Comparison of ENCODE assay signal across 11 mouse cellular contexts in genomic region chr3:79139245-79139644, GRCm38 (mm10).
DNase-seq lines count a peak whose midpoint lies in the region; ATAC-seq and TF ChIP-seq lines count a peak whose summit lies in the region.
"Had no signal": no experiment of that assay in that cellular context is flagged by ENCODE, and none has a peak within 500 bp of the region (broad histone marks: within the 10 kb centered on the region; RNA-seq: fewer than 3 reads in every experiment).

No protein-coding gene starts in this region.

- WGBS in stomach, embryonic 15.5 days, result 27% methylated on average over 3 of the region's 3 CpGs
- 27% methylated on average over 3 of the region's 3 CpGs for WGBS in stomach, postnatal 0 days
- WGBS in hindbrain, embryonic 14.5 days, result 15% methylated on average over 3 of the region's 3 CpGs

- no peak overlapping the region for H3K9ac ChIP-seq in stomach, embryonic 15.5 days
- H3K9ac ChIP-seq in stomach, postnatal 0 days (ENCODE audit: low read length), result no peak overlapping the region
- H3K9ac ChIP-seq in hindbrain, embryonic 14.5 days, result no peak overlapping the region

- no peak overlapping the region for H3K4me3 ChIP-seq in stomach, embryonic 15.5 days (replicated peaks)
- no peak overlapping the region for H3K4me3 ChIP-seq in stomach, postnatal 0 days (ENCODE audit: low read depth, low read length)
- no peak overlapping the region for H3K4me3 ChIP-seq in hindbrain, embryonic 14.5 days (replicated peaks; ENCODE audit: low read length)
- H3K4me3 ChIP-seq: myocyte had no signal

- ATAC-seq in stomach, embryonic 15.5 days (ENCODE audit: insufficient read depth, low FRiP score, low read depth), result 0 out of 2 replicates have a peak, but pooled peaks have one; percentile 22
- no peak for ATAC-seq in stomach, postnatal 0 days (ENCODE audit: low FRiP score, low TSS enrichment)
- ATAC-seq in hindbrain, embryonic 14.5 days (ENCODE audit: low FRiP score), result 0 out of 2 replicates have a peak, but pooled peaks have one; percentile 28
- ATAC-seq in megakaryocyte progenitor cell, adult 5-6 weeks (replicated peaks; ENCODE audit: poor library complexity), result no peak

- TF ChIP-seq CTCF in stomach, postnatal 0 days (IDR thresholded peaks at IDR 0.05; ENCODE audit: low read depth), result no peak

- peak; percentile 63 to 74 for DNase-seq in heart, adult 18-20 months
- no peak for DNase-seq in heart, postnatal 25 days (ENCODE audit: low spot score)
- no peak for DNase-seq in stomach, postnatal 0 days (ENCODE audit: low spot score)
- DNase-seq in hindbrain, embryonic 14.5 days (ENCODE audit: low spot score), result peak; percentile 63
- peak; percentile 61 for DNase-seq in testis, postnatal 14 days (ENCODE audit: low spot score)
- DNase-seq in layer of hippocampus, adult 18-20 months (ENCODE audit: low spot score in 2 of 2), result no peak
- DNase-seq: cerebellum, adult 11 months; thymus, postnatal 14 days had no signal

- H3K4me2 ChIP-seq in stomach, embryonic 15.5 days, result no peak overlapping the region
- H3K4me2 ChIP-seq in stomach, postnatal 0 days (replicated peaks; ENCODE audit: low read depth), result no peak overlapping the region
- H3K4me2 ChIP-seq in hindbrain, embryonic 14.5 days (replicated peaks), result peak overlapping the region; percentile 15

- H3K4me1 ChIP-seq in stomach, embryonic 15.5 days, result 0 out of 2 replicates have a peak, but pooled peaks cover 5% of the 10 kb centered on the region
- no peaks in the 10 kb centered on the region for H3K4me1 ChIP-seq in stomach, postnatal 0 days (replicated peaks; ENCODE audit: control insufficient read depth, insufficient read depth)
- peaks cover 25% of the 10 kb centered on the region for H3K4me1 ChIP-seq in hindbrain, embryonic 14.5 days (replicated peaks; ENCODE audit: control insufficient read depth, insufficient read depth, low read length)

- no peak overlapping the region for H3K27ac ChIP-seq in stomach, embryonic 15.5 days
- no peak overlapping the region for H3K27ac ChIP-seq in stomach, postnatal 0 days (replicated peaks)
- peak overlapping the region; percentile 67 for H3K27ac ChIP-seq in hindbrain, embryonic 14.5 days

- no peaks in the 10 kb centered on the region for H3K9me3 ChIP-seq in stomach, embryonic 15.5 days
- H3K9me3 ChIP-seq in stomach, postnatal 0 days (ENCODE audit: control insufficient read depth, low read length), result no peaks in the 10 kb centered on the region
- H3K9me3 ChIP-seq in hindbrain, embryonic 14.5 days (ENCODE audit: control insufficient read depth, low read length), result no peaks in the 10 kb centered on the region

- H3K27me3 ChIP-seq in stomach, embryonic 15.5 days (replicated peaks), result no peaks in the 10 kb centered on the region
- H3K27me3 ChIP-seq in stomach, postnatal 0 days (ENCODE audit: control insufficient read depth, insufficient read depth, low read length), result no peaks in the 10 kb centered on the region
- no peaks in the 10 kb centered on the region for H3K27me3 ChIP-seq in hindbrain, embryonic 14.5 days (ENCODE audit: control insufficient read depth, insufficient read depth, low read length)

- intact Hi-C loops in heart, postnatal 25 days (cut with DNase I), result no loop called here

- H3K36me3 ChIP-seq in stomach, embryonic 15.5 days, result no peaks in the 10 kb centered on the region
- H3K36me3 ChIP-seq in stomach, postnatal 0 days (ENCODE audit: control insufficient read depth, insufficient read depth, low read length), result no peaks in the 10 kb centered on the region
- no peaks in the 10 kb centered on the region for H3K36me3 ChIP-seq in hindbrain, embryonic 14.5 days (replicated peaks; ENCODE audit: control insufficient read depth, insufficient read depth)

- no peak for TF ChIP-seq EP300 in stomach, postnatal 0 days (optimal IDR thresholded peaks at IDR 0.05)

Comparison
In these comparisons a context has a peak if more than half of its experiments do, and no peak if none do; other contexts are left out.
1. DNase-seq: peak in heart, adult 18-20 months (2 of 2), hindbrain, embryonic 14.5 days (single experiment) and testis, postnatal 14 days (single experiment); none in heart, postnatal 25 days (single experiment), stomach, postnatal 0 days (single experiment) and layer of hippocampus, adult 18-20 months (0 of 2).
2. ATAC-seq: peak in stomach, embryonic 15.5 days (single experiment) and hindbrain, embryonic 14.5 days (single experiment); none in stomach, postnatal 0 days (single experiment) and megakaryocyte progenitor cell, adult 5-6 weeks (single experiment).